Mouse (Mus musculus): ENCODE measurements around the gene Fbln2.

DNA sequence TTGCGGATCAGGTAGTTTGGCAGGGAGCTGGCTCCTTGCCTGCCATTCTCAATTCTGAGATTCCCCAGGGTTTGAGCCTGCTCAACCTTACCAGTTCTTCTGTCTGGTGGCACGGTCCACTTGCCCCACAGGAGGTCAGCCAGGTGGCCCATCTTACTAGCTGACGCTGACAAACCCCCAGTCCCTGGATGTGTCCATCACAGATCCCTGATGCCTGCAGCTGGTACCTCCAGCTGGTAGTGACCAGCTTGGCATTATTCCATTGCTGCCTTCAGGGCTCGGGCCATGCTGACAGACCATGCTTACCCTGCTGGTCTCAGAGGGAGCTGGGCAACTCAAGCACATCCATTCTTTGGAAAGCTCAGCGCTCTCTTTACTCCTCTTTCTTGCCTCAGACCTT, 18.7 kb downstream of the Fbln2 start:
- TF ChIP-seq CTCF (IDR thresholded peaks at IDR 0.05; ENCODE audit: control insufficient read depth, insufficient read depth, low read length): no peak
- no peak for TF ChIP-seq POLR2A (IDR thresholded peaks at IDR 0.05; ENCODE audit: borderline replicate concordance, control insufficient read depth, low read depth, low read length)

Data from bone marrow, adult 2 months (tissue).